Mouse (Mus musculus) midbrain, embryonic 16.5 days (tissue): ENCODE data around the gene Slc25a45. TPM values are rescaled to one million over a fixed set of nuclear protein-coding genes. Genes with fewer than 3 reads are reported as not detected.

Source experiments
- ATAC-seq: fragments of 200-750 bp; cut with Nextera tagmentation; 2 replicates; pipeline ENCODE4 v1.8.0; 2017; ENCODE audit warnings: moderate TSS enrichment
- H3K27ac ChIP-seq: fragments of 300-500 bp; sonication (generic); 2 replicates; pipeline ENCODE4 v1.5.1; 2014; ENCODE audit warnings: mild to moderate bottlenecking, low read length, mixed read lengths
- H3K27me3 ChIP-seq: fragments of 300-500 bp; sonication (generic); 2 replicates; pipeline ENCODE4 v1.6.1; 2014; ENCODE audit warnings: low read depth, low read length, mixed read lengths; ENCODE audit not compliant: control insufficient read depth, insufficient read depth
- H3K36me3 ChIP-seq: fragments of 300-500 bp; sonication (generic); 2 replicates; pipeline ENCODE4 v1.6.1; 2014; ENCODE audit warnings: mild to moderate bottlenecking, low read length, moderate library complexity, mixed read lengths; ENCODE audit not compliant: control insufficient read depth, insufficient read depth
- H3K4me1 ChIP-seq: fragments of 300-500 bp; sonication (generic); 2 replicates; pipeline ENCODE4 v1.6.1; 2014; ENCODE audit warnings: mild to moderate bottlenecking, low read length, mixed read lengths; ENCODE audit not compliant: control insufficient read depth, insufficient read depth
- H3K4me2 ChIP-seq: fragments of 300-500 bp; sonication (generic); 2 replicates; pipeline ENCODE4 v1.6.1; 2014; ENCODE audit warnings: mild to moderate bottlenecking, low read length, mixed read lengths
- H3K4me3 ChIP-seq: fragments of 300-500 bp; sonication (generic); 2 replicates; pipeline ENCODE4 v1.5.1; 2014; ENCODE audit warnings: low read depth, mild to moderate bottlenecking, low read length, moderate library complexity, mixed read lengths
- H3K9ac ChIP-seq: fragments of 300-500 bp; sonication (generic); 2 replicates; pipeline ENCODE4 v1.6.1; 2014; ENCODE audit warnings: low read depth, low read length, mixed read lengths
- H3K9me3 ChIP-seq: fragments of 300-500 bp; sonication (generic); replicated peaks from 2 replicates; pipeline ENCODE4 v1.6.1; 2014; ENCODE audit warnings: mild to moderate bottlenecking, low read length, mixed read lengths; ENCODE audit not compliant: control insufficient read depth, poor library complexity, severe bottlenecking
- WGBS: fragments of 180-500 bp; shearing (Covaris S2); extraction: QIAGEN DNeasy Blood & Tissue Kit; methylation state at CpG from one replicate; pipeline ENCODE4 v1.1.7; 2014; 5-methylcytosine and 5-hydroxymethylcytosine counted together
- polyA plus RNA-seq: library from polyadenylated mRNA; unstranded; fragments of >200 nt; fragmentation: Nextera tagmentation; extraction: Ambion mirVana; gene quantifications from 2 replicates; pipeline ENCODE4 v1.2.1, GENCODE M21; 2015

Slc25a45 gene
- polyA plus RNA-seq, 1 experiment from 2014 or later: 2.0 TPM

GRCm38 (mm10) chr19:5921715-5922114 lies 44.1 kb downstream of the Slc25a45 start:
- peaks cover 14% of the 10 kb centered on the region for H3K36me3 ChIP-seq
- H3K4me1 ChIP-seq: peaks cover 17% of the 10 kb centered on the region
- H3K27me3 ChIP-seq: no peaks in the 10 kb centered on the region
- WGBS: 24% methylated on average over 8 of the region's 9 CpGs
- H3K4me3 ChIP-seq: no peak overlapping the region
- no peak overlapping the region for H3K27ac ChIP-seq
- no peaks in the 10 kb centered on the region for H3K9me3 ChIP-seq
- H3K9ac ChIP-seq: no peak overlapping the region; the same call in 1 of the 2 replicates
- peak overlapping the region; percentile 35 for H3K4me2 ChIP-seq
- ATAC-seq: no peak

GRCm38 (mm10) chr19:5922119-5922942 lies 44.7 kb downstream of the Slc25a45 start:
- no peak overlapping the region for H3K9ac ChIP-seq
- no peak for ATAC-seq
- no peaks in the 10 kb centered on the region for H3K9me3 ChIP-seq
- H3K4me1 ChIP-seq: peaks cover 17% of the 10 kb centered on the region
- H3K27me3 ChIP-seq: no peaks in the 10 kb centered on the region
- H3K27ac ChIP-seq: no peak overlapping the region
- WGBS: 77% methylated on average over 15 of the region's 15 CpGs
- H3K4me2 ChIP-seq: peak overlapping the region; percentile 35; the same call in 1 of the 2 replicates
- no peak overlapping the region for H3K4me3 ChIP-seq
- peaks cover 8% of the 10 kb centered on the region for H3K36me3 ChIP-seq

- peaks cover 7% of the 10 kb centered on the region for H3K36me3 ChIP-seq
- 93% methylated on average over 3 of the region's 3 CpGs for WGBS
- peaks cover 17% of the 10 kb centered on the region for H3K4me1 ChIP-seq
- H3K27me3 ChIP-seq: no peaks in the 10 kb centered on the region
- no peaks in the 10 kb centered on the region for H3K9me3 ChIP-seq
- no peak overlapping the region for H3K9ac ChIP-seq
- no peak overlapping the region for H3K4me2 ChIP-seq
- no peak overlapping the region for H3K27ac ChIP-seq
- ATAC-seq: no peak
- H3K4me3 ChIP-seq: no peak overlapping the region
These were observed 45.4 kb downstream of the Slc25a45 start for GRCm38 (mm10) chr19:5922963-5923362.

- peak overlapping the region; percentile 69 for H3K27ac ChIP-seq
- H3K36me3 ChIP-seq: no peaks in the 10 kb centered on the region
- peak overlapping the region; percentile 79 for H3K9ac ChIP-seq
- under 1% methylated on average over 38 of the region's 38 CpGs for WGBS
- peaks cover 17% of the 10 kb centered on the region for H3K4me1 ChIP-seq
- peak; percentile 89 for ATAC-seq
- no peaks in the 10 kb centered on the region for H3K27me3 ChIP-seq
- no peaks in the 10 kb centered on the region for H3K9me3 ChIP-seq
- H3K4me3 ChIP-seq: peak overlapping the region; percentile 74
- peak overlapping the region; percentile 67 for H3K4me2 ChIP-seq
These were observed 46.5 kb downstream of the Slc25a45 start for GRCm38 (mm10) chr19:5923990-5924712.

GRCm38 (mm10) chr19:5924713-5925093 lies 47.1 kb downstream of the Slc25a45 start, which contains the start of gene Cdc42ep2:
Gene Cdc42ep2 (minus strand): TSS chr19:5924816.
- WGBS: under 1% methylated on average over 18 of the region's 18 CpGs
- H3K4me3 ChIP-seq: peak within 1 kb of the TSS; percentile 74
- peak; percentile 95 for ATAC-seq

GRCm38 (mm10) chr19:5925311-5925855 lies 47.8 kb downstream of the Slc25a45 start:
- H3K9me3 ChIP-seq: no peaks in the 10 kb centered on the region
- peak overlapping the region; percentile 67 for H3K4me2 ChIP-seq
- H3K4me3 ChIP-seq: peak overlapping the region; percentile 74
- no peaks in the 10 kb centered on the region for H3K36me3 ChIP-seq
- WGBS: 27% methylated on average over 11 of the region's 11 CpGs
- H3K27me3 ChIP-seq: no peaks in the 10 kb centered on the region
- peak overlapping the region; percentile 69 for H3K27ac ChIP-seq
- no peak for ATAC-seq
- H3K9ac ChIP-seq: peak overlapping the region; percentile 79
- peaks cover 17% of the 10 kb centered on the region for H3K4me1 ChIP-seq

More at GRCm38 (mm10) chr19:5924713-5925093, 47.1 kb downstream of the Slc25a45 start, which contains the start of gene Cdc42ep2:
- Histone ChIP-seq H3K9me3 (no peaks in the 10 kb centered on the region), H3K36me3 (no peaks in the 10 kb centered on the region), H3K27ac (peak within 1 kb of the TSS; percentile 69), H3K27me3 (no peaks in the 10 kb centered on the region), H3K9ac (peak within 1 kb of the TSS; percentile 79), H3K4me1 (peaks cover 17% of the 10 kb centered on the region), H3K4me2 (peak within 1 kb of the TSS; percentile 67)

GRCm38 (mm10) chr19:5927026-5927425 lies 49.4 kb downstream of the Slc25a45 start:
- Histone ChIP-seq H3K9ac (no peak overlapping the region), H3K4me1 (peaks cover 13% of the 10 kb centered on the region), H3K4me2 (no peak overlapping the region), H3K27ac (no peak overlapping the region), H3K9me3 (no peaks in the 10 kb centered on the region), H3K27me3 (no peaks in the 10 kb centered on the region), H3K36me3 (no peaks in the 10 kb centered on the region), H3K4me3 (no peak overlapping the region)
- 73% methylated on average over 11 of the region's 11 CpGs for WGBS
- ATAC-seq: no peak

GRCm38 (mm10) chr19:5927532-5927931 lies 49.9 kb downstream of the Slc25a45 start:
- H3K27me3 ChIP-seq: no peaks in the 10 kb centered on the region
- peaks cover 13% of the 10 kb centered on the region for H3K4me1 ChIP-seq
- no peak for ATAC-seq
- H3K4me3 ChIP-seq: no peak overlapping the region
- H3K9ac ChIP-seq: no peak overlapping the region
- no peaks in the 10 kb centered on the region for H3K9me3 ChIP-seq
- H3K36me3 ChIP-seq: no peaks in the 10 kb centered on the region
- no peak overlapping the region for H3K4me2 ChIP-seq
- no peak overlapping the region for H3K27ac ChIP-seq
- 80% methylated on average over 8 of the region's 8 CpGs for WGBS
